Mouse (Mus musculus) olfactory bulb, adult 2 months (tissue): ENCODE measurements around the gene Slc44a4.
"Not testable (repeated sequence)": the region's sequence is repeated elsewhere in the genome, so short reads cannot be mapped to it uniquely, and the experiment has no call there.

Experiments
- CTCF ChIP-seq: fragments of 200-500 bp; IDR thresholded peaks from 2 replicates; pipeline ENCODE4 v1.5.1; 2012; ENCODE audit warnings: low read depth, mild to moderate bottlenecking, low read length, moderate library complexity; ENCODE audit not compliant: insufficient read depth
- POLR2A ChIP-seq: fragments of 200-500 bp; IDR thresholded peaks from 2 replicates; pipeline ENCODE4 v1.6.1; 2012; ENCODE audit warnings: mild to moderate bottlenecking, low read depth, low read length, moderate library complexity; ENCODE audit not compliant: insufficient read depth

- not testable (repeated sequence) for TF ChIP-seq POLR2A, CTCF
These were observed 13.4 kb upstream of the Slc44a4 start for GRCm38 (mm10) chr17:34900826-34901225.
